ENCODE assay signal across 10 mouse cellular contexts in the genomic region with DNA sequence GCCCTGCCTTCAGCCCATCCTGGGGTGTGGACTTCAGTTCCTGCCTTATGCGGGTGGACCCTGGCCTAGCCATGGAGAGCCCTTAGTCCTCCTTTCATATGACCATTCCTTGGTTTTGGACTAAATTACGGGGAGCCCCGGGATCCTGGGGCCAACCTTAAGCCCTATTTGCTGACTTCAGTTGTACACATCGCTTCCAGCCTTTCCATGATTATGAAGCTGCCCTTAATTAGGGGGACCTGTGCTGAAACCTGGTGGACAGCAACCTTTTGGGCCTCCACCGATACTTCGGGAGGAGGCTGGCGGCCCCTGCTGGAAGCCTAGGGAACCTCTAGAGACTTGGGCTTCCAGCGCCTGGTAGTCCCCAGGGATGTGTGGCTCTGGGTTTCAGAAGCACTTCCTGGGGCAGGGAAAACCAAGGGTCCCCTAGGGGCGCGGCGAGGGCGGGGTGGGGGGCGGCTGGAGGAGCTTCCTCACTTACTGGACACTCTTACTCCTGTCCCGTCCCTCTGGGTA. TPM values are rescaled to one million over a fixed set of nuclear protein-coding genes. Genes with fewer than 3 reads are reported as not detected.
DNase-seq lines count a peak whose midpoint lies in the region; ATAC-seq and TF ChIP-seq lines count a peak whose summit lies in the region.
"Had no signal": no experiment of that assay in that cellular context is flagged by ENCODE, and none has a peak within 500 bp of the region (broad histone marks: within the 10 kb centered on the region; RNA-seq: fewer than 3 reads in every experiment).

No protein-coding gene starts in this region.

- no peak overlapping the region for H3K4me3 ChIP-seq in testis, adult 2 months (ENCODE audit: control insufficient read depth, low read depth, low read length)

- TF ChIP-seq POLR2A in testis, adult 2 months (IDR thresholded peaks at IDR 0.05; ENCODE audit: control insufficient read depth, low read depth, low read length), result no peak

- no peaks in the 10 kb centered on the region for H3K36me3 ChIP-seq in testis, adult 2 months (ENCODE audit: control insufficient read depth, insufficient read depth, low read length)

- H3K27me3 ChIP-seq in testis, adult 2 months (ENCODE audit: control insufficient read depth, insufficient read depth, low read length), result no peaks in the 10 kb centered on the region

- no peak overlapping the region for H3K27ac ChIP-seq in testis, adult 2 months (ENCODE audit: control insufficient read depth, insufficient read depth, low read depth, low read length)

- no peak for ATAC-seq in CD4-positive, CD25-positive, alpha-beta regulatory T cell, adult 4 months
- ATAC-seq in hematopoietic stem cell, adult 5-6 weeks (replicated peaks in 1 of 2; ENCODE audit: insufficient read depth in 1 of 2, low FRiP score in 2 of 2, low TSS enrichment in 1 of 2, low read depth in 1 of 2, poor library complexity in 2 of 2, severe bottlenecking in 2 of 2), result peak; percentile 41 to 54; a peak in 2 of 4 replicates

- peak; percentile 39; the same call in 1 of the 2 replicates for TF ChIP-seq CTCF in testis, adult 2 months (IDR thresholded peaks at IDR 0.05; ENCODE audit: control insufficient read depth, insufficient read depth, insufficient replicate concordance, low read depth, low read length)

- DNase-seq in CD4-positive, CD25-positive, alpha-beta regulatory T cell, adult 2 months (ENCODE audit: low read depth, low spot score), result peak; percentile 22
- DNase-seq in Muller cell, postnatal 12 days (ENCODE audit: inconsistent ontology term), result peak; percentile 74
- peak; percentile 83 for DNase-seq in embryo, embryonic 10.5 days (ENCODE audit: low spot score)
- DNase-seq in layer of hippocampus, postnatal 10 days (ENCODE audit: low spot score in 2 of 2), result peak; percentile 62 to 75
- DNase-seq in mesoderm, embryonic 11.5 days (ENCODE audit: low read depth, low spot score), result peak; percentile 70

- H3K4me1 ChIP-seq in testis, adult 2 months (ENCODE audit: control insufficient read depth, insufficient read depth, low read length), result peaks cover 16% of the 10 kb centered on the region

RNA-seq across cellular contexts. Expression of gene Cpxm1, which starts 34.8 kb away (rescaled TPM):
- under 1 TPM in 1 of 2 experiments, not detected in 1; 0.48 TPM for polyA plus RNA-seq in CD4-positive, CD25-positive, alpha-beta regulatory T cell, adult 4 months (2017; shearing (Covaris generic))
- 0.94 and 6.9 TPM in 2 replicates for total RNA-seq in hematopoietic stem cell, adult 5-6 weeks (2017)
- 10 to 100 TPM; 16.9 to 20.0 TPM for total RNA-seq in layer of hippocampus, postnatal 10 days (2021)
- polyA plus RNA-seq in testis, adult 2 months (2012; rRNA removed), result 73.4 and 89.5 TPM in 2 replicates

RNA-seq across cellular contexts. Expression of gene Gm28372, which starts 42.5 kb away (rescaled TPM):
- not detected for polyA plus RNA-seq in CD4-positive, CD25-positive, alpha-beta regulatory T cell, adult 4 months (2017; shearing (Covaris generic))
- not detected in 2 replicates for total RNA-seq in hematopoietic stem cell, adult 5-6 weeks (2017)
- total RNA-seq in layer of hippocampus, postnatal 10 days (2021), result not detected
- polyA plus RNA-seq in testis, adult 2 months (2012; rRNA removed), result 0.57 and 0.99 TPM in 2 replicates
- polyA plus RNA-seq: large intestine, adult 2 months; stomach, embryonic 16.5 days had no signal

RNA-seq across cellular contexts. Expression of gene 1700020A23Rik, which starts 42.5 kb away (rescaled TPM):
- polyA plus RNA-seq in CD4-positive, CD25-positive, alpha-beta regulatory T cell, adult 4 months (2017; shearing (Covaris generic)), result not detected
- total RNA-seq in hematopoietic stem cell, adult 5-6 weeks (2017), result not detected in 2 replicates
- total RNA-seq in layer of hippocampus, postnatal 10 days (2021), result not detected
- polyA plus RNA-seq in testis, adult 2 months (2012; rRNA removed), result 316 and 321 TPM in 2 replicates
- polyA plus RNA-seq: large intestine, adult 2 months; stomach, embryonic 16.5 days had no signal

RNA-seq across cellular contexts. Expression of gene Tmem239, which starts 43.7 kb away (rescaled TPM):
- not detected for polyA plus RNA-seq in CD4-positive, CD25-positive, alpha-beta regulatory T cell, adult 4 months (2017; shearing (Covaris generic))
- total RNA-seq in hematopoietic stem cell, adult 5-6 weeks (2017), result not detected in 2 replicates
- total RNA-seq in layer of hippocampus, postnatal 10 days (2021), result not detected
- polyA plus RNA-seq in testis, adult 2 months (2012; rRNA removed), result 251 and 255 TPM in 2 replicates
- polyA plus RNA-seq: large intestine, adult 2 months; stomach, embryonic 16.5 days had no signal

Comparison
In these comparisons a context has a peak if more than half of its experiments do, and no peak if none do; other contexts are left out.
1. DNase-seq: peak in every context shown above with its lines; median percentile 83 in embryo, embryonic 10.5 days; 74 in Muller cell, postnatal 12 days; 70 in mesoderm, embryonic 11.5 days; 68 in layer of hippocampus, postnatal 10 days; 22 in CD4-positive, CD25-positive, alpha-beta regulatory T cell, adult 2 months.